Mouse (Mus musculus): ENCODE measurements around the gene Lims1.

DNA sequence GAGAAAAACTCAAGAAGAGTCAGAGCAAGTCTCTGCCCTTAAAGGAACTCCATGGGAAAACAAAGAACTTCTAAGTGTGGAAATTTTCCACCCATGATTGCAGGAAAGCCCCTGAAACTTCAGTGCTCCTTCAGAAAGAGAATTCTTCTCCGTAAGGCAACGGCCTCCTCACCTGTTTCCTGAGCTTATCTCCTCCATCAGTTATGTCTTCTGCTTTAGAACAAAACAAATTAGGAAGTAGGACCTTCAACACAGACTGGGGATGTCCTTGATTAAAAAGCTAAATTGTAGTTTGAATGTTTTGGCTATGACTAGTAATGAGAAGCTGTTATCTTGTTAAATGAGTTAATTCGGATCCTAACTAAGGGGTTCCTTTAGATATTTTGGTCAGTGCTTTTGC, 20.3 kb downstream of the Lims1 start:
- TF ChIP-seq POLR2A (IDR thresholded peaks at IDR 0.05; ENCODE audit: insufficient read length, low read depth) (no peak), SRF (IDR thresholded peaks at IDR 0.05; ENCODE audit: control insufficient read depth, insufficient read length, low read depth) (no peak), POLR2AphosphoS2 (IDR thresholded peaks at IDR 0.05; ENCODE audit: insufficient read length, low read depth) (no peak), MYOG (IDR thresholded peaks at IDR 0.05; ENCODE audit: control insufficient read depth in 1 of 3, insufficient read depth in 1 of 3, insufficient read length in 2 of 3, low read depth in 2 of 3) (no peak), USF1 (IDR thresholded peaks at IDR 0.05; ENCODE audit: low read depth) (no peak), MYOD1 (IDR thresholded peaks at IDR 0.05; ENCODE audit: control insufficient read depth in 1 of 3, insufficient read length in 2 of 3, low read depth in 2 of 3) (no peak)
